Mouse (Mus musculus) brain, embryonic 14.5 days (tissue): ENCODE results near the gene 4921507P07Rik.

ENCODE experiments used
- CTCF ChIP-seq: fragments of 200-500 bp; IDR thresholded peaks from 2 replicates; pipeline ENCODE4 v1.5.1; 2012; ENCODE audit warnings: inconsistent platforms, mild to moderate bottlenecking, moderate library complexity, borderline replicate concordance; ENCODE audit not compliant: insufficient read depth, insufficient read length; ENCODE audit errors: extremely low read depth
- POLR2A ChIP-seq: fragments of 200-500 bp; IDR thresholded peaks from 2 replicates; pipeline ENCODE4 v1.6.1; 2012; ENCODE audit warnings: mild to moderate bottlenecking, inconsistent platforms, borderline replicate concordance; ENCODE audit not compliant: poor library complexity, insufficient read depth, insufficient read length, severe bottlenecking; ENCODE audit errors: extremely low read depth

DNA sequence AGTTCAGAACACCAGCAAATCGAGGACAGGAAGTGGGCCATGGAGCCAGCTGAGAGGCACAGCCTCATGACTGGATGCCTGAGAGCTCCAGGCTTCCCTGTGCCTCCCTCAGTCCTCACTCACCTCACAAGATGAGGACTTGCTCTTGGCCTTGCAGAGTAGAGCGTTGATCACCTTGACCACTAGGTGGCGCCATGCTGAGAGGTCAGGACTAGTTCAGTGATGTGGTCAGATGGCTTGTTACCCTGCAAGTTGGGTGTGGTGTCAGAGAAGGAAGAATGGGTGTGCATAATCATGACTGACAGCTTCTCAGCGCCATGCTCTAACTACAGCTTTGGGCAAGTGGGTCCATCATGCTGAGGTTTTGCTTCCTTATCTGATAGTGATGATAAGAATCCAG, 5.2 kb upstream of the 4921507P07Rik start:
- TF ChIP-seq CTCF (peak; percentile 62), POLR2A (no peak)
